Mouse (Mus musculus) right cerebral cortex, postnatal 14 days (tissue): ENCODE measurements around the gene Chka.
A peak's percentile ranks its signal among the peaks of the same experiment; 100 is the strongest.

Source experiments
- DNase-seq: peaks from one replicate; pipeline ENCODE4 v3.0.0; 2022

Gene Chka

GRCm38 (mm10) chr19:3851502-3851962 is at the start of gene Chka:
Chka (plus strand) TSS chr19:3851773.
- peak; percentile 99 for DNase-seq

GRCm38 (mm10) chr19:3805526-3805925 is 46.0 kb upstream of the Chka start:
- no peak for DNase-seq

- no peak for DNase-seq
These were observed 40.9 kb upstream of the Chka start for GRCm38 (mm10) chr19:3810536-3811233.

DNA sequence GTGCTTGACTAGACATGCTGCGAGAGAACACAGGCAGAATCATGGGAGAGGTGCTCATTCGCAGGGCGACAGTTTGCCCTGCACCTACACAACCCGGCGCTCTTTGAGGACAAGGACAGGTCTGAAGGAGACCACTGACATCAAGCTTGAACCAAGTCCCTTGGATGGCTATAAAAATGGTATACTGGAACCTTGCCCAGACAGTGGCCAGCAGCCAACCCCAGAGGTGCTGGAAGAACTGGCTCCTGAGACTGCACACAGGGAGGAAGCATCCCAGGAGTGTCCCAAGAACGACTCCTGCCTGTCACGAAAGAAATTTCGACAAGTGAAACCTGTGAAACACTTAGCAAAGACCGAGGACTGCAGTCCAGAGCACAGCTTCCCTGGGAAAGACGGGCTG is 37.1 kb upstream of the Chka start:
- no peak for DNase-seq

GRCm38 (mm10) chr19:3815824-3816223 is 35.7 kb upstream of the Chka start:
- no peak for DNase-seq

- no peak for DNase-seq
These were observed 32.5 kb upstream of the Chka start for GRCm38 (mm10) chr19:3819080-3819479.

- no peak for DNase-seq
These were observed 31.6 kb upstream of the Chka start for GRCm38 (mm10) chr19:3819899-3820444.

GRCm38 (mm10) chr19:3825044-3825443 is 26.5 kb upstream of the Chka start:
- DNase-seq = no peak

- DNase-seq = no peak
These were observed 21.7 kb upstream of the Chka start for GRCm38 (mm10) chr19:3829863-3830262.

- no peak for DNase-seq
These were observed 19.9 kb upstream of the Chka start for GRCm38 (mm10) chr19:3831716-3832115.

GRCm38 (mm10) chr19:3832851-3833353 is 18.7 kb upstream of the Chka start:
- DNase-seq = peak; percentile 18

DNA sequence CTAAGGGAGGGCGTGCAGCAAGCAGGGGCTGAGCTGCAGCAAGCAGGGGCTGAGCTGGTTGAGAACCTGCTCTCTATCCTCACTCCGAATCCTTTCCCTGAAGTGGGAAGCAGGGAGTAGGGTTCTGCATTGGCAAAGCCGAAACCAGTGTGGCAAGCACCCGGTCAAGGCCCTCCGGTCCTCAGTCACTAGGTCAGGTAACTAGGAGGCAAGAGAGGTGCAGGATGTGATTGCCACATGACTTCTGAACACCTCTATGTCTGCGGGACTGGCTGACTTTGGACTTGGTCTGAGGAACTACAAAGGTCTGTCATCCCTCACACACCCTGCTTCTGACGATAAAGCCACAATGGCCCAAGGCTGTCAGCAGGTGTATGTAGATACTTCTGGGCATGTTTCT is 17.3 kb upstream of the Chka start:
- no peak for DNase-seq

- DNase-seq = no peak
These were observed 14.8 kb upstream of the Chka start for GRCm38 (mm10) chr19:3836791-3837190.

GRCm38 (mm10) chr19:3838931-3839330 is 12.6 kb upstream of the Chka start:
- no peak for DNase-seq

DNA sequence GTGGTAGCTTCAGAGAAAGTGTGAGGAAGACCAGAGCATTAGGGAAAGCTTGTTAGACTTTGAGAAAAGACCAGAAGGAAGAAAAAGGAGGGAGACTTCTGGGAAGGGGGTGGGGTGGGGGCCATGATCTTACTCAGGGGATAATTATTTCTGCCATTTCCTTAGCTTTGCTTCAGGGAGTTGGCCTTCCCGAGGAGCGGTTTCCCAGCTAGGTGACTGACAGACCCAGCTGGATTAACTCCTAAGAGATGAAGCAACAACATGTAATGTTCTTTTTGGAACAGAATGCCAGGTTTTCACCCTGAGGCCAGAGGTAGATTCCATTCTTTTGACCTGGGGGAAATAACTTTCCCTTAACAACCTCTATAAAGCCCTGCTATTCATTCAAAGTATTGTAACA is 11.9 kb upstream of the Chka start:
- DNase-seq = no peak

- no peak for DNase-seq
These were observed 11.3 kb upstream of the Chka start for GRCm38 (mm10) chr19:3840214-3840651.

GRCm38 (mm10) chr19:3840685-3841084 is 10.9 kb upstream of the Chka start:
- DNase-seq = no peak

- no peak for DNase-seq
These were observed 9.0 kb upstream of the Chka start for GRCm38 (mm10) chr19:3842359-3843148.

DNA sequence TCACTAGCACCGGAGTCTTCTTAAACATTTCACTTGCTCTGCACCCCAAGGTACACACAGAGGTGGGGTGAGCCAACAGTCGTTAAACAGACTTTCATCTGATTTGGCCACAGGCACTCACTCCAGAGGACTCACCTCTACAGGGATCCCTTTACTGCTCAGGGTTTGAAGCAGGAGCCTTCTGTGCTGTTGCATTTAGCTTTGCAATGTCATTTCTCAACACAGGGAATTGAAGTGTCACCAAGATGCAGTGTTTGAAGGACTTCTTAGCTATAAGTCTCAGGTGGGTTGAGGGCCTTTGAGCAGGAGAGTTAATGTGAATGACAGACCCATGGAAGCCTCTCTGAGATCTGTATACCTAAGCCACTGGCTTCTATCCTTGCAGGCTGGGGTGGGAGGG is 7.9 kb upstream of the Chka start:
- DNase-seq = no peak

DNA sequence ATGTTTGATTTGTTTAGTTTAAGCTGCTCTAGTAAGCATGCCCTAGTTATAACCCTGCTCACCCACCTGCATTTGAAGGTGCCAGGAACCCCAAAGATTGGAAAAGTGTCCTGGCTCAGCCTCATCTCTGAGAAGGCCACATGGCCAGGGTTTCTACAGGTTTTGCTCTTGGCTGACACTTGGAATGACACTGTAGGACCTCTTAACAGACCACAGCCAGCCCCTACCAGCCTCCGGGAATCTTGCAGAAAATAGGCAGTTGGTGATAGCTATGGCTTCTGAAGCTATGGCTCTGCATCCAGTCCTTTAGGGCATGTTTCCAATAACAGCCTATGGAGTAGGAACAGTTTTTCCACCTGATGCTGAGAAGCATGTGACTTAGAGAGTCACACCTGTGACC is 6.7 kb upstream of the Chka start:
- DNase-seq = no peak

- DNase-seq = no peak
These were observed 6.2 kb upstream of the Chka start for GRCm38 (mm10) chr19:3845339-3845738.

DNA sequence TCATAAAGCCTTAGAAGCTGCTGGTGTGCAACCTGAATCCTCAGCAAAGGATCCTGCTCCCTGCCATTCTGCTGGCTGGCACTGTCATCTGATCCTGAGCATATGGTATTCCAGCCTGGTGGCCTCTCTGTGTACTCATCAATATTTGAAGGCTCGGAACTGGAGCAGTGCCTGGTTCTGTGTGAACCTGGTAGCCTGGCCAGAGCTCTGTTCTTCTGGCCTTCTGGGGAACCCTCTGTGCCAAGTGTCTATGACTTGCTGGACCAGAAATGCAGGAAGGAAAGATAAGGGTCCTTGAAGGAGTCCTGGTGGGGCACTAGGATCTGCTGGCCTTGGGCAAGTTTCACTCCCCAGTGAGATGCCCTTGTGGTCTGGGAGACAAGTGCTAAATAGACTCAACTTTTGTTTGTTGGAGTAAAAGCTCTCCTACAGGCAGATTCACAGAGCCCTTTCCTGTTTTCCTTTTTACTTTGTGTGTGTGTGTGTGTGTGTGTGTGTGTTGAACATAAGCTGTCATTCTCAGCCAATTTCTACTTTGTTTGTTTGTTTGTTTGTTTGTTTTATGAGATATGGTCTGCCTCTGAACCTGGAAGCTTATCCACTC is 5.7 kb upstream of the Chka start:
- DNase-seq = no peak
